Mouse (Mus musculus) thymus, postnatal 25 days (tissue): ENCODE results near the gene Loxl4.

Experiments used
- DNase-seq: peaks from one replicate; pipeline ENCODE4 v3.0.0; 2022

The Loxl4 gene

GRCm38 (mm10) chr19:42562981-42563380 is 49.6 kb downstream of the Loxl4 start:
- no peak for DNase-seq

GRCm38 (mm10) chr19:42561991-42562390 is 50.6 kb downstream of the Loxl4 start:
- no peak for DNase-seq

DNA sequence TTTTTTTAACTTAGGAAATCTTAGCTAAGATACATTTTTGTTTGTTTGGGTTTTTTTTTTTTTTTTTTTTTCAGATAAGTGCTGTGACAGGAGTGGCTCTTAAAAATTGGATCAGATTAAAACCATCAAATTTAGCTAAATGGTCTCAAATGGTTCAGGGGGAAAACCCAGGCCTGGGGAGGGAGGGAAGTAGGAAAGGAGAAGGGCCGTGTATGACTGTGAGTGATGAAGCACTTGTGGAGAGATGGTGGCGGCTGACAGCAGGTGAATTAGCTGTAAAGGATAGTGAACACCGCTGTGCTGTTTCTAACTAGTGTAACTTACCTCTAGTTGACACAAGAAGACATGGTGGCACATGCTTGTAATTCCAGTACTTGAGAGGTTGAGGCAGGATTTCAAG is 53.9 kb downstream of the Loxl4 start:
- DNase-seq: no peak
